Mouse (Mus musculus) cortical plate, adult 2 months (tissue): ENCODE data around the gene Nrtn.

Experiments used
- CTCF ChIP-seq: fragments of 200-500 bp; IDR thresholded peaks from 2 replicates; pipeline ENCODE4 v1.5.1; 2011; ENCODE audit warnings: mild to moderate bottlenecking, control low read depth, low read length; ENCODE audit not compliant: insufficient read depth; ENCODE audit errors: extremely low read depth
- POLR2A ChIP-seq: fragments of 200-500 bp; IDR thresholded peaks from 2 replicates; pipeline ENCODE4 v1.6.1; 2011; ENCODE audit warnings: mild to moderate bottlenecking, low read length, control low read depth; ENCODE audit not compliant: insufficient read depth; ENCODE audit errors: extremely low read depth

- no peak for TF ChIP-seq CTCF
- no peak for TF ChIP-seq POLR2A
Observed at GRCm38 (mm10) chr17:56763741-56764250, 6.5 kb upstream of the Nrtn start.
